Comparison of ENCODE assay signal across 22 mouse cellular contexts in genomic region chr19:54311289-54311688, GRCm38 (mm10).
A peak's percentile ranks its signal among the peaks of the same experiment; 100 is the strongest.
DNase-seq lines count a peak whose midpoint lies in the region; ATAC-seq lines count a peak whose summit lies in the region.
"Had no signal": no experiment of that assay in that cellular context is flagged by ENCODE, and none has a peak within 500 bp of the region (broad histone marks: within the 10 kb centered on the region; RNA-seq: fewer than 3 reads in every experiment).

No protein-coding gene starts in this region.

- intact Hi-C loops in left cerebral cortex, postnatal 36 days (cut with DNase I): no loop called here

- no peak overlapping the region for H3K27ac ChIP-seq in forebrain, embryonic 12.5 days
- no peak overlapping the region for H3K27ac ChIP-seq in forebrain, embryonic 15.5 days (replicated peaks)
- no peak overlapping the region for H3K27ac ChIP-seq in limb, embryonic 12.5 days
- H3K27ac ChIP-seq in limb, embryonic 10.5 days: no peak overlapping the region
- no peak overlapping the region for H3K27ac ChIP-seq in embryonic facial prominence, embryonic 14.5 days (replicated peaks; ENCODE audit: low read depth, low read length)
- H3K27ac ChIP-seq: gastrocnemius, adult 2 months; heart, embryonic 15.5 days; intestine, embryonic 15.5 days; limb, embryonic 15.5 days; liver, embryonic 15.5 days; macrophage had no signal

- no peaks in the 10 kb centered on the region for H3K27me3 ChIP-seq in forebrain, embryonic 12.5 days
- no peaks in the 10 kb centered on the region for H3K27me3 ChIP-seq in forebrain, embryonic 15.5 days
- no peaks in the 10 kb centered on the region for H3K27me3 ChIP-seq in limb, embryonic 12.5 days
- H3K27me3 ChIP-seq in limb, embryonic 10.5 days (ENCODE audit: low read depth, poor library complexity, severe bottlenecking): no peaks in the 10 kb centered on the region
- no peaks in the 10 kb centered on the region for H3K27me3 ChIP-seq in embryonic facial prominence, embryonic 14.5 days (replicated peaks; ENCODE audit: control insufficient read depth, insufficient read depth, low read length)
- H3K27me3 ChIP-seq: heart, embryonic 15.5 days; intestine, embryonic 15.5 days; limb, embryonic 15.5 days; liver, embryonic 15.5 days had no signal

- peak; percentile 70; the same call in 1 of the 2 replicates for ATAC-seq in forebrain, embryonic 12.5 days (ENCODE audit: low FRiP score)
- no peak for ATAC-seq in forebrain, embryonic 15.5 days (replicated peaks)
- 0 out of 2 replicates have a peak, but pooled peaks have one; percentile 59 for ATAC-seq in limb, embryonic 12.5 days (ENCODE audit: insufficient number of reproducible peaks, insufficient read depth, low FRiP score, low TSS enrichment, low read depth)
- no peak for ATAC-seq in embryonic facial prominence, embryonic 14.5 days (ENCODE audit: low read depth)
- ATAC-seq: intestine, embryonic 15.5 days; midbrain, embryonic 16.5 days; Patski had no signal

- no peak overlapping the region for H3K4me3 ChIP-seq in forebrain, embryonic 12.5 days (replicated peaks)
- H3K4me3 ChIP-seq in forebrain, embryonic 15.5 days: no peak overlapping the region
- H3K4me3 ChIP-seq in limb, embryonic 12.5 days (replicated peaks): no peak overlapping the region
- H3K4me3 ChIP-seq in limb, embryonic 10.5 days: no peak overlapping the region
- H3K4me3 ChIP-seq in embryonic facial prominence, embryonic 14.5 days (ENCODE audit: low read depth, low read length): no peak overlapping the region
- H3K4me3 ChIP-seq: gastrocnemius, adult 2 months; heart, embryonic 15.5 days; intestine, embryonic 15.5 days; limb, embryonic 15.5 days; liver, embryonic 15.5 days had no signal

- no peak for DNase-seq in limb, embryonic 10.5 days (ENCODE audit: low spot score)
- DNase-seq in embryonic facial prominence, embryonic 14.5 days (ENCODE audit: low spot score): peak; percentile 7
- DNase-seq in forelimb bud, embryonic 11.5 days (ENCODE audit: low read depth, low spot score): peak; percentile 23
- no peak for DNase-seq in left cerebral cortex, postnatal 36 days (ENCODE audit: low spot score in 2 of 2)
- no peak for DNase-seq in left cerebral cortex, adult 18-20 months (ENCODE audit: low spot score in 2 of 2)
- DNase-seq: adrenal gland, adult 2 months; cerebellum, adult 9-10 months; gastrocnemius, adult 2 months; heart, postnatal 36 days; kidney, adult 8-10 months; kidney, postnatal 10 days; thymus, adult 18-20 months had no signal

- H3K9ac ChIP-seq in forebrain, embryonic 12.5 days: no peak overlapping the region
- H3K9ac ChIP-seq in forebrain, embryonic 15.5 days (replicated peaks): no peak overlapping the region
- H3K9ac ChIP-seq in limb, embryonic 12.5 days (replicated peaks): no peak overlapping the region
- no peak overlapping the region for H3K9ac ChIP-seq in embryonic facial prominence, embryonic 14.5 days (ENCODE audit: low read depth, low read length)
- H3K9ac ChIP-seq: heart, embryonic 15.5 days; intestine, embryonic 15.5 days; limb, embryonic 15.5 days; liver, embryonic 15.5 days had no signal

- 0 out of 2 replicates have a peak, but pooled peaks cover 2% of the 10 kb centered on the region for H3K9me3 ChIP-seq in forebrain, embryonic 12.5 days
- no peaks in the 10 kb centered on the region for H3K9me3 ChIP-seq in forebrain, embryonic 15.5 days
- H3K9me3 ChIP-seq in limb, embryonic 12.5 days: peaks cover 6% of the 10 kb centered on the region; the same call in 1 of the 2 replicates
- H3K9me3 ChIP-seq in limb, embryonic 10.5 days (replicated peaks): no peaks in the 10 kb centered on the region
- 0 out of 2 replicates have a peak, but pooled peaks cover 4% of the 10 kb centered on the region for H3K9me3 ChIP-seq in embryonic facial prominence, embryonic 14.5 days (ENCODE audit: control insufficient read depth, low read length)
- H3K9me3 ChIP-seq: heart, embryonic 15.5 days; intestine, embryonic 15.5 days; limb, embryonic 15.5 days; liver, embryonic 15.5 days had no signal

- H3K4me2 ChIP-seq in forebrain, embryonic 12.5 days: no peak overlapping the region
- H3K4me2 ChIP-seq in forebrain, embryonic 15.5 days (replicated peaks): no peak overlapping the region
- H3K4me2 ChIP-seq in limb, embryonic 12.5 days: 0 out of 2 replicates have a peak overlapping the region, but pooled peaks have one; percentile 1
- H3K4me2 ChIP-seq in embryonic facial prominence, embryonic 14.5 days (ENCODE audit: low read depth, low read length): no peak overlapping the region; the same call in 1 of the 2 replicates
- H3K4me2 ChIP-seq: heart, embryonic 15.5 days; intestine, embryonic 15.5 days; limb, embryonic 15.5 days; liver, embryonic 15.5 days had no signal

- H3K4me1 ChIP-seq in forebrain, embryonic 12.5 days: no peaks in the 10 kb centered on the region
- peaks cover 5% of the 10 kb centered on the region; the same call in 1 of the 2 replicates for H3K4me1 ChIP-seq in forebrain, embryonic 15.5 days
- H3K4me1 ChIP-seq in limb, embryonic 12.5 days (replicated peaks): peaks cover 8% of the 10 kb centered on the region
- peaks cover 9% of the 10 kb centered on the region for H3K4me1 ChIP-seq in limb, embryonic 10.5 days
- H3K4me1 ChIP-seq in embryonic facial prominence, embryonic 14.5 days (ENCODE audit: control insufficient read depth, insufficient read depth, low read length): peaks cover 7% of the 10 kb centered on the region; the same call in 1 of the 2 replicates
- H3K4me1 ChIP-seq: heart, embryonic 15.5 days; intestine, embryonic 15.5 days; limb, embryonic 15.5 days; liver, embryonic 15.5 days had no signal

- WGBS in forebrain, embryonic 12.5 days: 53% methylated on average over 6 of the region's 6 CpGs
- WGBS in forebrain, embryonic 15.5 days: 21% methylated on average over 6 of the region's 6 CpGs
- WGBS in limb, embryonic 12.5 days: 38% methylated on average over 6 of the region's 6 CpGs
- WGBS in limb, embryonic 10.5 days: 61% methylated on average over 6 of the region's 6 CpGs
- 46% methylated on average over 6 of the region's 6 CpGs for WGBS in embryonic facial prominence, embryonic 14.5 days

- no peaks in the 10 kb centered on the region for H3K36me3 ChIP-seq in forebrain, embryonic 12.5 days (replicated peaks)
- no peaks in the 10 kb centered on the region for H3K36me3 ChIP-seq in forebrain, embryonic 15.5 days
- H3K36me3 ChIP-seq in limb, embryonic 12.5 days: no peaks in the 10 kb centered on the region
- H3K36me3 ChIP-seq in limb, embryonic 10.5 days: no peaks in the 10 kb centered on the region
- no peaks in the 10 kb centered on the region for H3K36me3 ChIP-seq in embryonic facial prominence, embryonic 14.5 days (ENCODE audit: control insufficient read depth, insufficient read depth, low read length)
- H3K36me3 ChIP-seq: heart, embryonic 15.5 days; intestine, embryonic 15.5 days; limb, embryonic 15.5 days; liver, embryonic 15.5 days had no signal

Comparison
In these comparisons a context has a peak if more than half of its experiments do, and no peak if none do; other contexts are left out.
1. ATAC-seq: peak in forebrain, embryonic 12.5 days (single experiment) and limb, embryonic 12.5 days (single experiment); none in forebrain, embryonic 15.5 days (single experiment) and embryonic facial prominence, embryonic 14.5 days (single experiment).
2. DNase-seq: peak in embryonic facial prominence, embryonic 14.5 days (single experiment) and forelimb bud, embryonic 11.5 days (single experiment); none in limb, embryonic 10.5 days (single experiment), left cerebral cortex, postnatal 36 days (0 of 2) and left cerebral cortex, adult 18-20 months (0 of 2).